In the genomic region with DNA sequence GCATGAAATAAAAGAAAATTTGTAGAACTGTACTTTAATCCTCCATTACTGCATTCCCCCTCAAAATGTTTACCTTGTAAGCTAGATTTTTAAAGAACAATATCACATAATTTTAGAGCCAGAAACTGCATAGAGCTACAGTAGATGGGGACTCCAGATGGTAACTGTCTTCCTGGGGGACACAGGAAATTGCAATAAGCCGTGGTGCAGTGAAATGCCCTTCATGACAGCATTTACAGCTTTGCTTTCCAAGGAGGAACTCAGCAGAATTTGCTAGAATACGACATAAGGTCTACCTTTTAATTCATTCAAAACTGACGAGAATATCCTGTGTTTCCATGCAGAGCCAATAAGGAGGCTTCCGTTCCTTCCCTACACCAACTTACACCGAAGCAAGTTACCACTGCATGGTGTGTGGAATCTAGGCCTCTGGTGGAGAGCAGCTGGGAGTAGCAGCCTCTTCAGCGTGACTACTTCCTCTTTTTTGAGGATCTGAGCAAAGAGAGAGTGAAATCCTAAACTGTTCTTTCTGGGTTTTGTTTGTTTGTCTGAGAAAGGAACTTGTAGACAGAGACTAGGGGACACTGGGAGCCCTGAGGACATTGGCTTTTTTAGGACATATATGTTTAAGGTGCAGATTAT, we compare ENCODE assay signal across 19 mouse cellular contexts.
DNase-seq lines count a peak whose midpoint lies in the region; ATAC-seq and TF ChIP-seq lines count a peak whose summit lies in the region.
"Had no signal": no experiment of that assay in that cellular context is flagged by ENCODE, and none has a peak within 500 bp of the region (broad histone marks: within the 10 kb centered on the region; RNA-seq: fewer than 3 reads in every experiment).

No protein-coding gene starts in this region.

- DNase-seq in 416B (ENCODE audit: low read depth) (peak; percentile 66), G1E (ENCODE audit: low spot score) (no peak)
- no peak for DNase-seq in kidney, adult 11 months
- no peak for DNase-seq in adrenal gland, adult (ENCODE audit: inconsistent age in 2 of 2, low spot score in 1 of 2)
- no peak for DNase-seq in urinary bladder, adult 18-20 months (ENCODE audit: low spot score in 2 of 2)
- DNase-seq: adrenal gland, adult 8-10 months; adrenal gland, postnatal 36 days; cerebellum, adult 2 months; cerebellum, postnatal 10 days; forebrain, postnatal 0 days; gastrocnemius, postnatal 25 days; heart, postnatal 4 days had no signal

- no peaks in the 10 kb centered on the region for H3K4me1 ChIP-seq in G1E (ENCODE audit: insufficient read depth, low read depth, low read length)
- H3K4me1 ChIP-seq: heart, embryonic 13.5 days had no signal

- H3K4me3 ChIP-seq in G1E (ENCODE audit: low read depth, low read length) = no peak overlapping the region
- H3K4me3 ChIP-seq: embryonic facial prominence, embryonic 13.5 days; forebrain, embryonic 13.5 days; heart, embryonic 13.5 days; hindbrain, embryonic 13.5 days had no signal

- peaks cover 7% of the 10 kb centered on the region for H3K27me3 ChIP-seq in G1E (ENCODE audit: insufficient read depth, low read length)

- H3K36me3 ChIP-seq in G1E (replicated peaks) = no peaks in the 10 kb centered on the region
- H3K36me3 ChIP-seq: embryonic facial prominence, embryonic 13.5 days; heart, embryonic 13.5 days; hindbrain, embryonic 13.5 days had no signal

- H3K9me3 ChIP-seq in G1E (replicated peaks) = no peaks in the 10 kb centered on the region
- H3K9me3 ChIP-seq: embryonic facial prominence, embryonic 13.5 days; forebrain, embryonic 13.5 days; heart, embryonic 13.5 days; hindbrain, embryonic 13.5 days had no signal

- peak; percentile 65 for ATAC-seq in G1E (ENCODE audit: extremely low read depth, insufficient number of reproducible peaks, low FRiP score, poor library complexity, severe bottlenecking)
- peak; percentile 87 for ATAC-seq in granulocyte monocyte progenitor cell, adult 5-6 weeks (replicated peaks; ENCODE audit: poor library complexity, severe bottlenecking)
- 0 out of 2 replicates have a peak, but pooled peaks have one; percentile 44 for ATAC-seq in neutrophil, adult 5-6 weeks (ENCODE audit: extremely low read depth, insufficient number of reproducible peaks, low FRiP score, poor library complexity, severe bottlenecking)
- ATAC-seq: forebrain, embryonic 13.5 days; forebrain, postnatal 0 days; hindbrain, postnatal 0 days had no signal

- TF ChIP-seq CTCF in G1E (IDR thresholded peaks at IDR 0.05; ENCODE audit: low read depth, low read length) = no peak
